Mouse (Mus musculus) small intestine, adult 2 months (tissue): ENCODE results near the gene Mtus2.

Source experiments
- CTCF ChIP-seq: fragments of 200-500 bp; IDR thresholded peaks from 2 replicates; pipeline ENCODE4 v1.5.1; 2012; ENCODE audit warnings: low read depth, mild to moderate bottlenecking, control low read depth, inconsistent platforms, low read length, moderate library complexity, mixed read lengths; ENCODE audit not compliant: insufficient replicate concordance, insufficient read length; ENCODE audit errors: extremely low read depth
- POLR2A ChIP-seq: fragments of 200-500 bp; IDR thresholded peaks from 2 replicates; pipeline ENCODE4 v1.6.1; 2012; ENCODE audit warnings: low read depth, mild to moderate bottlenecking, control low read depth, inconsistent platforms, low read length, moderate library complexity

GRCm38 (mm10) chr5:148130691-148131457 lies 173.8 kb downstream of the Mtus2 start:
- no peak for TF ChIP-seq CTCF
- no peak for TF ChIP-seq POLR2A
